Mouse (Mus musculus) megakaryocyte-erythroid progenitor cell, adult 5-6 weeks (primary cell): Measurements from ENCODE around the gene Dll3. TPM values are rescaled to one million over a fixed set of nuclear protein-coding genes. Genes with fewer than 3 reads are reported as not detected.
"Not testable (repeated sequence)": the region's sequence is repeated elsewhere in the genome, so short reads cannot be mapped to it uniquely, and the experiment has no call there.

ENCODE experiments used
- ATAC-seq: replicated peaks from 2 replicates; pipeline ENCODE4 v1.8.0; 2016; ENCODE audit warnings: mild to moderate bottlenecking, inconsistent platforms; ENCODE audit not compliant: severe bottlenecking, poor library complexity, low FRiP score, low TSS enrichment
- total RNA-seq, 2 experiments: library from RNA; stranded (forward) in 1 of 2; stranded (reverse) in 1 of 2; fragments of 200-1000, 215-1000 nt in 1 of 2; fragments of >200 nt in 1 of 2; fragmentation: Nextera tagmentation in 1 of 2; gene quantifications; 2 replicates each; pipeline ENCODE4 v1.2.3; 2014 to 2017

Dll3 gene
- total RNA-seq, 2 experiments from 2014 or later: not detected

DNA sequence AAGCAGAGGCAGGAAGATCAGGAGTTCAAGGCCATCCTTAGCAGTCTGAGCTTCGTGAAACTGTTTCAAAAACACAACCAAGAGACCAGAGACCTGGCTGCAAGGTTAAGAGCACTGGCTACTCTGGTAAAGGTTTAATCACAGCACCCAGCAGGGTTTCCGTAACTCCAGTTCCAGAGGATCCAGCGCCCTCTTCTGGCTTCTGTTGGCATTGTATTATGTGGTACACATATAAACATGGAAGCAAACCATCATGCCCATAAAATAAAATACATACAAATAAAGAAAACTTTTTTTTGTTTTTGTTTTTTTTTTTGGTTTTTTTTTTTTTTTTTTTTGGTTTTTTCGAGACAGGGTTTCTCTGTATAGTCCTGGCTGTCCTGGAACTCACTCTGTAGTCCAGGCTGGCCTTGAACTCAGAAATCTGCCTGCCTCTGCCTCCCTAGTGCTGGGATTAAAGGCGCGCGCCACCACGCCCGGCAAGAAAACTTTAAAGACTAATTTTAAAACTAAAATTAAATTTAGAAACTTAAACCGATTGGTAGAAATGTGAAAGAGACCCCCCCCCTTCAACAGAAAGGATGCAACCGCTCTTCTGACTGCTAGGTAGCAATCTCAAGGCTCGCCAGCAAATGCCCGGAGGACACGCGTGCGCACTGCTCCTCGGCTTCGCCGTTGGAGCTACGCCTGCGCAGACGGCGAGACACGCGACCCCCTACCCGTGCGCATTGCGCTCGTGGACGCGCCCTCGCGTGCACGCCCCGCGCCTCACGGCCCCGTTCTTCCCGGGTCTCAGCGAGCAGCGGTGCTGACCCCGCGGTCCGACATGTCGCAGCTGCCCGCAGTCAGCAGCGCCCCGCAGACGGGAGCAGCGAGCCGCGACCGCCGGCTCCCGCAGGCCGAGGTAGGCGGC lies 34.7 kb downstream of the Dll3 start, which contains the start of gene Eid2:
TSS of gene Eid2 (plus strand) at position 753 of the 913 bp plus-strand sequence.
- ATAC-seq: no peak

DNA sequence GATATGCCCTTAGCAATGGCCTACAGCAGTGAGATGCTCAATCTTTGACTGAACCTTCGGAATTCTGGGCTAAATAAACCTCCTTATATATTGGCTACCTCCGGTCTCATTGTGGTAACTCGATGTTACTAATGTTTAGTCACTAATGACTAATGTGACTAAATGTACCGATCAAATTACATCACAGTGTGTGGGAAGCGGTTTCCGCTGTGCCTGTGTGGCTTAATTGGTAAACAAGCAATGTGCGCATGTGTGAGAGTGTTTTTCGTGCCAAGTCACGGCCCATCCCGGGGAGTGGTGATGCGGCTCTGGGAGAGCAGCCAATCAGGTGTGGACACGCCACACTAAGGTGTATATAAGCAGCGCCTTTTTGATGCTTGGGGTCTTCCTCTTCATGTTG lies 36.6 kb downstream of the Dll3 start:
- ATAC-seq: no peak

DNA sequence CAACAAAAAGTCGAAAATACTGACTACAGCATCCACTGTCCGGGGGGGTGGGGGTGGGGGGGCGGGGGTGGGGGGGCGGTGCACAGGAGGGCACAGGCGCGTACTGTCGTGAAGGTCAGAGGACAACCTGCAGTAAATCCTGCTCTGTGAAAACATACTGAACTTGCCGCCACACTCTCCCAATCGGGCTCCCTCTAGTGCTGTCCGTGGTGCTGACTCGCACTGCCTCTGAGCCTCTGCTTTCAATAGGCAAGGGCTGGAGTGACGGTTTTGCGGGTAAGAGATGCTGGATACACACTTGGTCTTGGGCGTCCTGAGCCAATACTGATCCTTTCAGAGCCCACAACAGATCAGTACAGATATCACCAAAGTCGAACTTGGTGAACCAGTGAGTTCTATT lies 38.3 kb downstream of the Dll3 start:
- peak; percentile 86 for ATAC-seq

DNA sequence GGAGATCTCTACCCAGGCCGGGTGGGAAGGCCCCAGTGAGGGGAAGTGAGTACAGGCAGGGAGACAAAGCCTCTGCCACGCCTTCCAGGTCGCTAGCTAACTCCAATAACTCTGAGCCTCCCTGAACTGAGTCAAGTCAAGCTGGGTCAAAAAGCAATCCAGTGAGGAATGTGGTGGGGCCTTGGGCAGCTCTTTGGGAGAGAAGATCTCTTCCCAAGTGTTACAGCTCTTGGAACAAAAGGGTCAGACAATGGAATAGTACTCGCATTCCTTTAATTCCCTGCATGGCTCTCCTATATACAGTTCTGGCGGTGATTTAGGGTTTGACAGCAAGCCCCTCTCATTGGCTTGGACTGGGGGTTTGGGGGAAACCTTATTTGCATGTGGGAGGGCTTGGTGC lies 39.2 kb downstream of the Dll3 start:
- no peak for ATAC-seq

DNA sequence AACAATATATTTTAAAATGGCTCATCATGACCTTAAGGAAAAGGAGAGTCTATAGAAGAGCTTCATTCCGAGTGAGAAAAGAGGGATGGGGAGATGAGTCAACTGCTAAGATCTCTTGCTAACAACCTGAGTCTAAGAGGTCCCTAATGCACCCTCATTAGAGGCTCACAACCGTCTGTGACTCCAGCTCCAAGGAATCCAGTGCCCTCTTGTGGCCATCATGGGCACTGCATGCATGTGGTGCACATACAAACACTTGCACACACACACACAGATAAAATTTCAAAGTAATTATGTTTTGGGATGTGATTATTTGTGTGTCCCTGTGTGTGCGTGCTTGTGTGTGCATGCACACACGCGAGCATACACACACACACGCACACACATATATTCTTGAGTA lies 46.6 kb downstream of the Dll3 start:
- no peak for ATAC-seq

DNA sequence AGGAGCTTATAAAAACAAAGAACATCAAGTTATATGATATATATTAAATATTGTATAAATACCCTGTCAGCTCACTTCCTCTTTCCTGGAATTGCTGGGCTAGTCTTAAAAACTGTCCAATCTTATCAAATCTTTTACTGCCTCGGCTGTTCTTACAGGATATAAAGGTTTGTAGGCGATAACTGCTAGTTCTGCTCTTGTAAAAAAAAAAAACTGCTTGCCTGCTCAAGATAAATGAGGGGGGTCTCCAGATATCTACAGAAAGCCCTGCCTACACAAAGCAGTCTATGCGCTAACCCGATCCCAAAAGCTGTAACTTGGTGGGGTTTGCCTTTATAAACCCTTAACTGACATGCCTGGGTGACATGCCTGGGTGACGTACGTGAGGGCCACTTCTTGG lies 47.4 kb downstream of the Dll3 start:
- ATAC-seq: no peak

DNA sequence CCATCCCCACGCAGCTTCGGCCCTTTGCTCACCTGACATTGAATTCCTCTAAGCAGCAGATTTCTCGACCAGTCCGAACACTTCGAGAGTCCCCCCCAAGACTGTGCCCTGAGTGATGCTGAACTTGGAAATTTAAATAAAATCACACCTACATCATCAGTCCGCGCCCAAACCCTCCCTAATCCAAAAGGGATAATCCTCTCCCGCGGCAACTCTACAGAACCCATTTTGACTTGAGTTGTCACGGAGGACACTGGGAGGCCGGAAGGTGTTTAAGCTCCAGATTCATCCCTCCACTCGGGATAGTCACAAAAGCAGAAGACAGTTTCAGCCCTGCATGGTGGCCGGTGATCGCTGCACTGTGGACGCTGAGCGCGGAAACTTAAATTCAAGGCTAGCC lies 50.1 kb downstream of the Dll3 start:
- no peak for ATAC-seq

DNA sequence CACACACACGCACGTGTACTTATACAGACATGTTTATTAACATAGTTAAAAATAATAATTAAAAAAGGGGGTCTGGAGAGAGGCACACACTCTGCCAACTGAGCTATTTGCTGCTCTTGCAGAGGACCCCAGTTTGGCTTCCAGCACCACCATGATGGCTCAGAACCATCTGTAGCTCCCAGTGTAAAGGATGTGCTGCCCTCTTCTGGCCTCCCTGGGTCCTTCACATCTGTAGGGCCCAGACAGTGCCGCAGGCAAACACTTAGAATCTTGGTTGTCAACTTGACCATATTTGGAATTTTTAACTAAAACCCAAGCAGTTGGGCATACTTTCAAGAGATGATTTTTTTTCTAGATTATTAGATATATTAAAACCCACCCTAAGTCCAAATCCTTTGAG lies 53.1 kb downstream of the Dll3 start:
- no peak for ATAC-seq

DNA sequence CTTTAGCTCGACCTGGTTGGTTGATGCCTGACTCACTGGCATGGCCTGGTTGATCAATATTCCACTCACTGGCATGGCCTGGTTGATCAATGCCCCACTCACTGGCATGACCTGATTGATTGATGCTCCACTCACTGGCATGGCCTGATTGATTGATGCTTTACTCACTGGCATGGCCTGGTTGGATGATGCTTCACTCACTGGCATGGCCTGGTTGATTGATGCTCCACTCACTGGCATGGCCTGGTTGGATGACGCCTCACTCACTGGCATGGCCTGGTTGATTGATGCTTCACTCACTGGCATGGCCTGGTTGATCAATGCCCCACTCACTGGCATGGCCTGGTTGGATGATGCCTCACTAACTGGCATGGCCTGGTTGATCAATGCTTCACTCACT lies 58.1 kb downstream of the Dll3 start:
- ATAC-seq: not testable (repeated sequence)

Other genes with a start within 250 kb of the Dll3 start
- not detected in 2 replicates for gene Fcgbp, start 231.0 kb downstream of the Dll3 start, total RNA-seq (2014; fragmentation: Nextera tagmentation)
- not detected in 2 replicates for gene Fcgbp, start 231.0 kb downstream of the Dll3 start, total RNA-seq (2017)
- not detected in 2 replicates for gene 9530053A07Rik, start 172.8 kb downstream of the Dll3 start, total RNA-seq (2014; fragmentation: Nextera tagmentation)
- gene 9530053A07Rik, start 172.8 kb downstream of the Dll3 start, total RNA-seq (2017): not detected in 2 replicates
- 328 and 406 TPM in 2 replicates for gene Fbl, start 132.5 kb downstream of the Dll3 start, total RNA-seq (2014; fragmentation: Nextera tagmentation)
- gene Fbl, start 132.5 kb downstream of the Dll3 start, total RNA-seq (2017): 265 and 312 TPM in 2 replicates
- 8.4 and 8.7 TPM in 2 replicates for gene Dyrk1b, start 122.8 kb downstream of the Dll3 start, total RNA-seq (2014; fragmentation: Nextera tagmentation)
- gene Dyrk1b, start 122.8 kb downstream of the Dll3 start, total RNA-seq (2017): 2.6 and 3.1 TPM in 2 replicates
- gene Eid2, start 34.4 kb downstream of the Dll3 start, total RNA-seq (2014; fragmentation: Nextera tagmentation): 2.2 and 4.2 TPM in 2 replicates
- 2.0 and 2.9 TPM in 2 replicates for gene Eid2, start 34.4 kb downstream of the Dll3 start, total RNA-seq (2017)
- 2.1 and 2.9 TPM in 2 replicates for gene Eid2b, start 24.5 kb downstream of the Dll3 start, total RNA-seq (2014; fragmentation: Nextera tagmentation)
- gene Eid2b, start 24.5 kb downstream of the Dll3 start, total RNA-seq (2017): 0.38 and 1.4 TPM in 2 replicates
- not detected in 2 replicates for gene Selenov, start 11.1 kb downstream of the Dll3 start, total RNA-seq (2014; fragmentation: Nextera tagmentation)
- not detected in 2 replicates for gene Selenov, start 11.1 kb downstream of the Dll3 start, total RNA-seq (2017)
- 77.5 and 91.2 TPM in 2 replicates for gene Timm50, start 9.8 kb upstream of the Dll3 start, total RNA-seq (2014; fragmentation: Nextera tagmentation)
- gene Timm50, start 9.8 kb upstream of the Dll3 start, total RNA-seq (2017): 31.5 and 66.9 TPM in 2 replicates
- 87.6 and 113 TPM in 2 replicates for gene Supt5, start 36.5 kb upstream of the Dll3 start, total RNA-seq (2014; fragmentation: Nextera tagmentation)
- gene Supt5, start 36.5 kb upstream of the Dll3 start, total RNA-seq (2017): 68.5 and 79.4 TPM in 2 replicates
- 3,991 and 4,625 TPM in 2 replicates for gene Rps16, start 48.4 kb upstream of the Dll3 start, total RNA-seq (2014; fragmentation: Nextera tagmentation)
- gene Rps16, start 48.4 kb upstream of the Dll3 start, total RNA-seq (2017): 881 and 1,091 TPM in 2 replicates
- 4.1 and 7.7 TPM in 2 replicates for gene Plekhg2, start 70.4 kb upstream of the Dll3 start, total RNA-seq (2014; fragmentation: Nextera tagmentation)
- gene Plekhg2, start 70.4 kb upstream of the Dll3 start, total RNA-seq (2017): 0.19 and 2.3 TPM in 2 replicates
- 13.4 and 15.3 TPM in 2 replicates for gene Zfp36, start 78.0 kb upstream of the Dll3 start, total RNA-seq (2014; fragmentation: Nextera tagmentation)
- 26.9 and 33.7 TPM in 2 replicates for gene Zfp36, start 78.0 kb upstream of the Dll3 start, total RNA-seq (2017)
- gene Med29, start 90.5 kb upstream of the Dll3 start, total RNA-seq (2014; fragmentation: Nextera tagmentation): 22.3 and 28.9 TPM in 2 replicates
- 9.9 and 16.0 TPM in 2 replicates for gene Med29, start 90.5 kb upstream of the Dll3 start, total RNA-seq (2017)
- 65.0 and 84.6 TPM in 2 replicates for gene Paf1, start 90.7 kb upstream of the Dll3 start, total RNA-seq (2014; fragmentation: Nextera tagmentation)
- gene Paf1, start 90.7 kb upstream of the Dll3 start, total RNA-seq (2017): 129 and 149 TPM in 2 replicates
- 79.4 and 81.5 TPM in 2 replicates for gene Gmfg, start 135.2 kb upstream of the Dll3 start, total RNA-seq (2014; fragmentation: Nextera tagmentation)
- 179 and 328 TPM in 2 replicates for gene Gmfg, start 135.2 kb upstream of the Dll3 start, total RNA-seq (2017)
- 0.44 and 0.82 TPM in 2 replicates for gene Lrfn1, start 149.7 kb upstream of the Dll3 start, total RNA-seq (2014; fragmentation: Nextera tagmentation)
- 0.08 and 0.09 TPM in 2 replicates for gene Lrfn1, start 149.7 kb upstream of the Dll3 start, total RNA-seq (2017)
- not detected in 2 replicates for gene Ifnl2, start 208.2 kb upstream of the Dll3 start, total RNA-seq (2014; fragmentation: Nextera tagmentation)
- gene Ifnl2, start 208.2 kb upstream of the Dll3 start, total RNA-seq (2017): not detected in 2 replicates
- gene Ifnl3, start 220.6 kb upstream of the Dll3 start, total RNA-seq (2014; fragmentation: Nextera tagmentation): not detected in 2 replicates
- not detected in 2 replicates for gene Ifnl3, start 220.6 kb upstream of the Dll3 start, total RNA-seq (2017)
- not detected in 2 replicates for gene Sycn, start 238.6 kb upstream of the Dll3 start, total RNA-seq (2014; fragmentation: Nextera tagmentation)
- gene Sycn, start 238.6 kb upstream of the Dll3 start, total RNA-seq (2017): not detected in 2 replicates
- gene Nccrp1, start 245.0 kb upstream of the Dll3 start, total RNA-seq (2014; fragmentation: Nextera tagmentation): 2.1 TPM in 1 of 2 replicates, not detected in the other
- not detected in 2 replicates for gene Nccrp1, start 245.0 kb upstream of the Dll3 start, total RNA-seq (2017)